Mouse (Mus musculus): ENCODE measurements around the gene Dock9.

GRCm38 (mm10) chr14:121779620-121780019 lies 18.0 kb downstream of the Dock9 start:
- TF ChIP-seq POLR2A (IDR thresholded peaks at IDR 0.05; ENCODE audit: insufficient read length, low read depth) (no peak), E2F4 (IDR thresholded peaks at IDR 0.05; ENCODE audit: insufficient read depth) (no peak), TCF12 (IDR thresholded peaks at IDR 0.05; ENCODE audit: insufficient read depth, poor library complexity, severe bottlenecking) (no peak), MAX (IDR thresholded peaks at IDR 0.05; ENCODE audit: low read depth) (no peak), USF1 (IDR thresholded peaks at IDR 0.05; ENCODE audit: low read depth) (no peak), MYOG (IDR thresholded peaks at IDR 0.05; ENCODE audit: control insufficient read depth in 1 of 3, insufficient read depth in 1 of 3, insufficient read length in 2 of 3, low read depth in 2 of 3) (no peak), MYOD1 (IDR thresholded peaks at IDR 0.05; ENCODE audit: control insufficient read depth in 1 of 3, insufficient read length in 2 of 3, low read depth in 2 of 3) (no peak), SRF (IDR thresholded peaks at IDR 0.05; ENCODE audit: control insufficient read depth, insufficient read length, low read depth) (no peak), POLR2AphosphoS2 (IDR thresholded peaks at IDR 0.05; ENCODE audit: insufficient read length, low read depth) (no peak), REST (IDR thresholded peaks at IDR 0.05; ENCODE audit: insufficient read depth, insufficient read length) (no peak)

Data from myocyte (in vitro differentiated cells).